Comparison of ENCODE assay signal across 1 mouse cellular context in genomic region chr7:127392251-127392824, GRCm38 (mm10).
TF ChIP-seq lines count a peak whose summit lies in the region.

No protein-coding gene starts in this region.

TF ChIP-seq in MEL, 35 proteins besides CTCF, POLR2A, EP300 and RAD21 (continued from another document):
- TF ChIP-seq MYB (IDR thresholded peaks at IDR 0.05; ENCODE audit: low read depth, low read length), result no peak
TF ChIP-seq in MEL: peak in this region for 1.
